Comparison of ENCODE assay signal across 16 mouse cellular contexts in genomic region chr11:43512661-43513190, GRCm38 (mm10). TPM values are rescaled to one million over a fixed set of nuclear protein-coding genes. Genes with fewer than 3 reads are reported as not detected.
"Had no signal": no experiment of that assay in that cellular context is flagged by ENCODE, and none has a peak within 500 bp of the region (broad histone marks: within the 10 kb centered on the region; RNA-seq: fewer than 3 reads in every experiment).

No protein-coding gene starts in this region.

- ATAC-seq: liver, postnatal 0 days; midbrain, embryonic 13.5 days; midbrain, embryonic 15.5 days had no signal

- H3K4me1 ChIP-seq: liver, embryonic 15.5 days; lung, embryonic 15.5 days; midbrain, embryonic 13.5 days; midbrain, embryonic 15.5 days; neural tube, embryonic 12.5 days had no signal

- H3K36me3 ChIP-seq: liver, embryonic 15.5 days; lung, embryonic 15.5 days; midbrain, embryonic 13.5 days; midbrain, embryonic 15.5 days; neural tube, embryonic 12.5 days; stomach, embryonic 15.5 days had no signal

- H3K27ac ChIP-seq: liver, embryonic 15.5 days; lung, embryonic 15.5 days; macrophage; midbrain, embryonic 13.5 days; midbrain, embryonic 15.5 days; neural tube, embryonic 12.5 days; stomach, embryonic 15.5 days had no signal

- H3K9me3 ChIP-seq: liver, embryonic 15.5 days; lung, embryonic 15.5 days; midbrain, embryonic 13.5 days; midbrain, embryonic 15.5 days; neural tube, embryonic 12.5 days; stomach, embryonic 15.5 days had no signal

- H3K9ac ChIP-seq: liver, embryonic 15.5 days; liver, postnatal 0 days; lung, embryonic 15.5 days; midbrain, embryonic 13.5 days; midbrain, embryonic 15.5 days; neural tube, embryonic 12.5 days; stomach, embryonic 15.5 days had no signal

- H3K4me3 ChIP-seq: liver, embryonic 15.5 days; lung, embryonic 15.5 days; megakaryocyte, embryonic 14.5 days; midbrain, embryonic 13.5 days; midbrain, embryonic 15.5 days; neural tube, embryonic 12.5 days; stomach, embryonic 15.5 days had no signal

- DNase-seq: liver, postnatal 0 days; lung, adult 2 months; lung, postnatal 10 days; right cerebral cortex, postnatal 14 days; thymus, adult 2 months; thymus, postnatal 25 days; thymus, postnatal 4 days had no signal

- H3K27me3 ChIP-seq: liver, embryonic 15.5 days; lung, embryonic 15.5 days; midbrain, embryonic 13.5 days; midbrain, embryonic 15.5 days; neural tube, embryonic 12.5 days; stomach, embryonic 15.5 days had no signal

- H3K4me2 ChIP-seq: liver, embryonic 15.5 days; lung, embryonic 15.5 days; midbrain, embryonic 11.5 days; midbrain, embryonic 13.5 days; midbrain, embryonic 15.5 days; neural tube, embryonic 12.5 days; stomach, embryonic 15.5 days had no signal

RNA-seq across cellular contexts. Expression of gene C1qtnf2, which starts 38.6 kb away (rescaled TPM):
- polyA plus RNA-seq: macrophage had no signal
